Mouse (Mus musculus) bone marrow, adult 2 months (tissue): ENCODE measurements around the gene Scg2. TPM values are rescaled to one million over a fixed set of nuclear protein-coding genes. Genes with fewer than 3 reads are reported as not detected.

Source experiments
- H3K27ac ChIP-seq: fragments of 200-500 bp; 2 replicates; pipeline ENCODE4 v1.5.1; 2012; ENCODE audit warnings: low read depth, mild to moderate bottlenecking, control low read depth, inconsistent platforms, low read length; ENCODE audit not compliant: control insufficient read depth, poor library complexity, insufficient read depth
- H3K4me1 ChIP-seq: fragments of 200-500 bp; 2 replicates; pipeline ENCODE4 v1.6.1; 2011; ENCODE audit warnings: low read length; ENCODE audit not compliant: control insufficient read depth, insufficient read depth
- H3K4me3 ChIP-seq: fragments of 200-500 bp; replicated peaks from 2 replicates; pipeline ENCODE3; 2011; ENCODE audit warnings: mild to moderate bottlenecking, low read depth, low read length, control low read depth; ENCODE audit not compliant: control insufficient read depth
- CTCF ChIP-seq: fragments of 200-500 bp; IDR thresholded peaks from 2 replicates; pipeline ENCODE4 v1.5.1; 2011; ENCODE audit warnings: low read length, control low read depth; ENCODE audit not compliant: control insufficient read depth, insufficient read depth
- POLR2A ChIP-seq: fragments of 200-500 bp; IDR thresholded peaks from 2 replicates; pipeline ENCODE4 v1.6.1; 2011; ENCODE audit warnings: low read depth, mild to moderate bottlenecking, control low read depth, low read length, borderline replicate concordance; ENCODE audit not compliant: control insufficient read depth
- WGBS: fragments of 180-500 bp; shearing (Covaris S2); methylation state at CpG from one replicate; pipeline ENCODE4 v1.1.7; 2018; 5-methylcytosine and 5-hydroxymethylcytosine counted together
- polyA plus RNA-seq: library from polyadenylated mRNA; stranded (reverse); fragments of >200 nt; gene quantifications from 2 replicates; pipeline ENCODE4 v1.2.4, GENCODE M21; 2011; ENCODE audit warnings: low replicate concordance; ENCODE audit not compliant: missing spikeins, insufficient read depth, insufficient read length

The Scg2 gene
- polyA plus RNA-seq, 1 experiment, result not detected

DNA sequence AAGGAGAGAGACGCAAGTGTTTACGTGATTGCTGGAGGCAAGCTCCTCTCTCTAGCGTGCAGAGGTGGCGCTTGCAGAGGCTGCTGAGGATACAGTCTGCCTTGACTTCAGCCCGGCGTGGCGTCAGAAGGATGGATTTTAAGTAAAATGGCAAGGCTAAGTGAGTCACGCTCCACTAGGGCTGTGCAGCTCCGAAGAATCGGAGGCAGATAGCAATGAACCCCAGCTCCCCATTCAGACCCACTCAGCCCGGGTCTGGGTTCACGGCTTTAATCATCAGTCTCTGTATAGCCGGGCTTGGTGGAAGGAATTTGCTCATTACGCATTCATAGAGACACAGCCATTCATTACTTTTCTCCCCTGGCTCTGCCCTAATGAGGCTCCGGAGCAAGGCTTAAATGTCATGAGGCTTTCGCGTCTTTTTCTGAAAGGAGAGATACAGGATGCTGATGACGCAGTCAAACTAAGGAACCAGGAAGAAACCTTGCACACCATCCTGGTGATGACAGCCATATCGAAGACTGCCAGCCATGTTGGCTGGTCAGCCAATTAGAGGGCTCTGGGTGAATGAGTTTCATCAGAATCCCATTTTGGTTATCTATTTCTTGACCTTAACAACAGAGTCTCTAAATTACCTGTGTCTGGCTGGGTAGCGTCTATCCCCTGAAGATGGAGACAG, 10.6 kb upstream of the Scg2 start:
- no peak for TF ChIP-seq CTCF
- no peak for TF ChIP-seq POLR2A
- H3K4me3 ChIP-seq, result no peak overlapping the region
- WGBS, result 32% methylated on average over 20 of the region's 20 CpGs
- H3K4me1 ChIP-seq, result no peaks in the 10 kb centered on the region
- no peak overlapping the region for H3K27ac ChIP-seq

DNA sequence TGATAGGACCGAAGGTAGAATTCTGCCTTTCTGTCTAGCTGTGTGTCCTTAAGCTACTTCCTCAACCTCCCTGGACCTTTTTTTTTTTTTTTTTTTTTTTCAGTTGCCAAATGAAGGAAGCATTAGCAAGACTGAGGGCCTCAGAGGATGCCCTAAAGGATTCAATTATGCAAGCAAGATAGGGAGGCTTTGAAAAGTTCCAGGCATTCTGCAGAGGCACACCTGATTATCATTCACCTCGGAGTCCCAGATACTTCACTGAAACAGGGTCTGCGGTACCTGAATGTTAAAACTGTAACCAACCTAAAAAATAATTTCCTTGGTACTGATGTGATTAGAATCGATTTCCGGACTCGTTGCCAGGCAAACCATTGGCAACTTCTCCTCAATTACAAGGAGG, 10.0 kb upstream of the Scg2 start:
- H3K4me3 ChIP-seq, result no peak overlapping the region
- no peak for TF ChIP-seq POLR2A
- H3K27ac ChIP-seq, result no peak overlapping the region
- no peaks in the 10 kb centered on the region for H3K4me1 ChIP-seq
- WGBS, result 28% methylated on average over 6 of the region's 6 CpGs

DNA sequence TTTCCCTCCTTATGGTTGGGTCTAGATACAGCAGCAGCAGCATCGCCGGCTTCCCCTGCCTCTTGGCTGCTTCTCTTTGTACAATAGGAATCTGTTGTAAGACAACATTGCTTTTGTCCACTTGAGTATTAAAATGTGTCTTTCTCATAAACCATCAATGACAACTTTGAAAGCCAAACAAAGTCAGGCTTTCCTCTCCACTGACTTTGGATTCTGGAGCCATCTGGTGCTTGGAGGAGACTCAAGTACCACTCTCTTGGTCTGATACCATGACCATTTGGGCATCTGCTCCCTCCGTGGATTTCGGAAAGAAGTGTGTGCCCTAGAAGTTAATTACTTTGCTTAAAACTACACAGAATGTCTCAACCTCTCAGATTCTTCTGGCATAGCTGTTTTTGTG, 5.7 kb upstream of the Scg2 start:
- 80% methylated on average over 4 of the region's 4 CpGs for WGBS
- Histone ChIP-seq H3K4me1 (no peaks in the 10 kb centered on the region), H3K4me3 (no peak overlapping the region), H3K27ac (no peak overlapping the region)
- TF ChIP-seq CTCF (no peak), POLR2A (no peak)

DNA sequence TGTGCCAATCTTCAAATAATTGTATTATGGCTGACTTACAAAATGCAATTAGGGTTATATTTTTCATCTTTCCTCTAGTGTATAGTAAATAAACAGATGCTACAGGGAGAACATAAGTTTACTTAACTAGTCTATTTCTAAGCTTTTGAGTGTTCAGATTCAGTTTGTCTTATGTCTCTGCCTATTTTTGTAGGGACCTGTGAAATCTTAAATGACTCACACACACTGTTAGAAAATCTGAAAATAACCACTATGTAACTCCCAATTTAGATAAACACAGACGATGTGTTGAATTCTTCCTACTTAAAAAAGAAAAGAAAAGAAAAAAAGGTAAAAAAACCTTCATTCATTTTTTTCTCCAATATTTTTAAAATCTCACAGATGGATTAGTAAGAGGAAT, 2.2 kb downstream of the Scg2 start:
- TF ChIP-seq CTCF (no peak), POLR2A (no peak)
- H3K27ac ChIP-seq, result no peak overlapping the region
- 84% methylated on average over 1 of the region's 1 CpGs for whole genome bisulfite sequencing

DNA sequence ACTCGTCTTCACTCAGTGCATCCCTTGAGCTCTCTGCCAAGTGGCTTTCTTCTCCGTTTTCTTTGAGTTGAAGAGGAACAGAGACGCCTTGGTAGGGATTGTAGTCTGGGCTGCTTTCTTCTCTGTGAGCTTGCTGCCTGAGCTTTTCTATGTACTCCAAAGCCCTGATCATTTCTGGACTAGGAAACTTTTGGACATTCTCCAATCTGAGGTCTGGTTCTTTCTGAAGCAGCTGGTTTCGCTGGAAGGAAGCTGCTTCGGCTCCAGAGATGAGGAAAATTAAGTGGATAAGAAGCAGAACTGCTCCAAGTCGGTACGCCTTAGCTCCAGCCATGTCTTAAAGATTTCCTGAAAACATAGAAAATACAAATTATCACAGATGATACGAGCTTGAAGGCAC, 3.2 kb downstream of the Scg2 start:
- WGBS, result 80% methylated on average over 8 of the region's 8 CpGs
- no peak overlapping the region for H3K4me3 ChIP-seq
- TF ChIP-seq CTCF (no peak), POLR2A (no peak)

More for the DNA sequence above, 2.2 kb downstream of the Scg2 start:
- H3K4me1 ChIP-seq, result no peaks in the 10 kb centered on the region
- H3K4me3 ChIP-seq, result no peak overlapping the region

DNA sequence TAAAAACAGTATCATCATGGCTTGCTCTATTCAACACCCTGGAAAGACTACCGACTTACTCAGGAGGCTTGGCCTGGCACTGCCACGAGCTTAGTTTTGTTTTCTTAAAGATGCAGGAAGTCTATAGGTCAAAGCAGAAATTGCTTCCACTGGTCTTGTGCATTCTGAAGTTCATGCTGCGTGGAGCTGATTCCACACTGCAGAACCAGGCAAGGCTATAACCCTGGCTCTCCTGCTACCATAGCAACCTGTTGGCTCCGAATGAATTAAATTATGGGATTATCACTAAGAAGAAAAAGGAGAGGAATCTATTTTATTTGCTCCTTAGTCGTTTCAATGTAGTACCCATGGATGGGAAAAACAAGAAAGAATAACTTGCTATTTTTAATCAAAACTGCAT, 10.9 kb downstream of the Scg2 start:
- TF ChIP-seq CTCF, result no peak
- TF ChIP-seq POLR2A, result no peak
- Histone ChIP-seq H3K4me1 (no peaks in the 10 kb centered on the region), H3K4me3 (no peak overlapping the region), H3K27ac (no peak overlapping the region)
- 56% methylated on average over 5 of the region's 5 CpGs for WGBS

More for the DNA sequence above, 3.2 kb downstream of the Scg2 start:
- Histone ChIP-seq H3K4me1 (no peaks in the 10 kb centered on the region), H3K27ac (no peak overlapping the region)

DNA sequence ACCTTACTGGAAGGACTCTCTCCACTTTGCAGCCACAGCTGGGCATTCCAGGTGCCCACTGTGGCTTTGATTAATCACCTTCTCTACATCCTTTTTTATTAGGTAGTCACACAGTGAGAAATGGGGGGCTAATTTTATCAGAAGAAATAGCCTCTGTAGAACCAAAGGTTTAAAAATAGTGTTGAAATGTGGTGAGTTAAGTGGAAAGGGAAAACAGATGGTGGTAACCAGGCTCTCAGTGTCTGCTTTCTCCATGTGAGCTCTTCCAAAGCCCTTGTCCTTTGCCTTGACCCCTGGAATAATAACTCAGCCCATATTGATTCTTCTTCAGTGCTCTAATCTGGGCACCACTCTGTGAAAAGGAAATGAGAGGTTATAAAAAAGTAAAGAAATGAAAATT, 24.4 kb downstream of the Scg2 start:
- no peaks in the 10 kb centered on the region for H3K4me1 ChIP-seq
- H3K27ac ChIP-seq, result no peak overlapping the region
- H3K4me3 ChIP-seq, result no peak overlapping the region

DNA sequence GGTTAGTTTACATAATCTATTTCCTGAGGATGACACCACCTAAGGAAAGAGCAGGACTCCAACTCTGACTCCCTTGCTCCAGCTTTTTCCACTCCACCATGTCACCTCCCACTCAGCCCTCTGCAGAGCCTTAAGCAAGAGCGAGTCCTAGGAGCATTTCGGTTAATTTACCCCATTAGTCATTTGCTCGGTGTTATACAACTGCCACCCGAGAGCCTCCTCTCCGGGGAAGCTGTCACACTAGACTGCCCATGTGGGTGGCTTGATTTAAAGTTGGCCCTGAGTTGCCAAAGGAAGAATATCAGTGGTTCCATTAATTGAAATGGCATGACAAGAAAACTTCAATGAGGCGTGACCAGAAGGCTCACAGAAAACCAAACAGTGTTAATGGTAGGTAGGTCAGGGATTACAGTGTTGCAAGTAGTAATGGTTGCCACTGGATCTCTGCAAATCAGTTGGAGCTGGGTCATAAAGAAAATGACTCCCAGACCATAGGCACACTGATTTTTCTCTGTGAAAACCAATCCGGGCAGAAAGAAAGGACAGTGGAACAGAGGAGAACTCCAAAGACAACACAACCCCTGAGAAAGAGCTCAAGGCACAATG, 33.5 kb downstream of the Scg2 start:
- Histone ChIP-seq H3K27ac (no peak overlapping the region), H3K4me1 (no peaks in the 10 kb centered on the region), H3K4me3 (no peak overlapping the region)
- TF ChIP-seq POLR2A, result no peak
- no peak for TF ChIP-seq CTCF
- 80% methylated on average over 7 of the region's 7 CpGs for WGBS

More for the DNA sequence above, 24.4 kb downstream of the Scg2 start:
- TF ChIP-seq CTCF (no peak), POLR2A (no peak)

DNA sequence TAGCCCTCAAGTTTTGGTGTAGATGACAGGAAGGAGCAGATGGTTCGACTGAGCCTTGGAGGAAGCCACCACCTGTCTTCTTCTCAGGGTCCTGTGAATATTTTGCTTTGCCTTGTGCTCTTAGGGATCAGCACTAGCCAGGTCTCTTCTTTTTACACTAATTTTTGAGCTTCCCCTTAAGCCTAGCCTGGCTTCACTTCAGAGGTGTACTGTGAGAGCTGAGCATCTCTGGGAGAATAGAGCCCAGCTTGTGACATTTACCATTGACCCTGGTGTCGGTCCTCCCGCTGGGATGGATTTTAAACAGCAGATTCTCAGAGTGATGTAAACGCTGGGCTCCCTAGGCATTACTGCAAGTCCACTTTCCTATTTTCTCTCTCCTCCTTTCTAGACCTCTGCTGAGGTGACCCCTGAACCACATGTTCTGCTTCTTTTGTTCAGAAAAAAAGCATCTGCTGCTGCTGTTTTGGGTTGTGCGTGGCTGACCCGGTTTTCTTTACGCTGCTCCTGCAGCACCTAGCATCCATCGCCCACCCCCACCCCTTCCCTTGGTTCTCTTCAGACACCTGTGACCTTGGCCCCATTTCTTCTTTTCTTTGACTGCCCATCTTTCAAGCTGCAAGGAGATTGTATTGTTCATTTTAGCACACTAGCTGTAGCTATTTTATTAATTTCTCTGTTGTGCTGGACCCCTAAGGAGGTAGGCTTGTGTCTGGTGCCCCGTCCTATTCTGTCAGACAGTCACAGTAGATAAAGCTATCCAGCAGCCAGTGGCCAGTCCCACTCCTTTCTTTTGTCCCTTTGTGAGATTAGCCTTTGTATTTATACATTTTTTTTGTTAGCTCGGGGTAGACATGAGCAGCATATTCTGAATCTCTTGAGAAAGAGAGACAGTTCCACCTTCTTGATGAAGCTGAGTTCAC, 38.6 kb downstream of the Scg2 start:
- WGBS, result 72% methylated on average over 10 of the region's 10 CpGs
- H3K4me1 ChIP-seq, result no peaks in the 10 kb centered on the region

More for the DNA sequence above, 38.6 kb downstream of the Scg2 start:
- Histone ChIP-seq H3K27ac (no peak overlapping the region), H3K4me3 (no peak overlapping the region)
- TF ChIP-seq POLR2A (no peak), CTCF (no peak)
